Mouse (Mus musculus) gastrocnemius, adult 2 months (tissue): ENCODE data around the gene Map7. TPM values are rescaled to one million over a fixed set of nuclear protein-coding genes. Genes with fewer than 3 reads are reported as not detected.
A peak's percentile ranks its signal among the peaks of the same experiment; 100 is the strongest.

ENCODE experiments used
- DNase-seq: peaks from one replicate; pipeline ENCODE4 v3.0.0; 2022
- H3K27ac ChIP-seq: fragments of 200-600 bp; 2 replicates; pipeline ENCODE4 v1.8.1; 2022; ENCODE audit warnings: mild to moderate bottlenecking
- H3K4me3 ChIP-seq: fragments of 200-600 bp; 2 replicates; pipeline ENCODE4 v1.8.1; 2022; ENCODE audit warnings: mild to moderate bottlenecking, moderate library complexity
- CTCF ChIP-seq: fragments of 200-600 bp; IDR thresholded peaks from 2 replicates; pipeline ENCODE4 v1.8.1; 2022; ENCODE audit warnings: antibody characterized with exemption, mild to moderate bottlenecking, moderate library complexity
- intact Hi-C: fragments of 180-260 bp; cut with DNase I; formaldehyde crosslinking; loops from one replicate; pipeline ENCODE4 v1.15.1; 2025
- total RNA-seq, 2 experiments: library from RNA; stranded (reverse); gene quantifications; 2 replicates each; pipeline ENCODE4 v1.2.3; 2021

Map7 gene
- total RNA-seq, 2 experiments from 2014 or later, result 3.9 to 4.9 TPM

- TF ChIP-seq CTCF, result peak; percentile 95
- peak; percentile 43 for DNase-seq
- intact Hi-C loops, result loop anchor here (2.0 to 5.0 kb wide), 4 partner anchors 52 to 416 kb away; partner anchors contain the start of genes Map3k5 and Pex7
- Histone ChIP-seq H3K27ac (no peak overlapping the region), H3K4me3 (no peak overlapping the region)
Measured at GRCm38 (mm10) chr10:20125226-20125625, 23.0 kb upstream of the Map7 start.

- intact Hi-C loops, result no loop called here
- no peak for TF ChIP-seq CTCF
Measured at GRCm38 (mm10) chr10:20132933-20133652, 15.2 kb upstream of the Map7 start.

GRCm38 (mm10) chr10:20135350-20136058 is 12.8 kb upstream of the Map7 start:
- DNase-seq, result no peak
- no peak for TF ChIP-seq CTCF
- Histone ChIP-seq H3K4me3 (no peak overlapping the region), H3K27ac (no peak overlapping the region)
- intact Hi-C loops, result no loop called here

More at GRCm38 (mm10) chr10:20132933-20133652, 15.2 kb upstream of the Map7 start:
- Histone ChIP-seq H3K27ac (no peak overlapping the region), H3K4me3 (no peak overlapping the region)
- no peak for DNase-seq

- intact Hi-C loops, result no loop called here
- no peak overlapping the region for H3K27ac ChIP-seq
- TF ChIP-seq CTCF, result no peak
- no peak overlapping the region for H3K4me3 ChIP-seq
- DNase-seq, result no peak
Measured at GRCm38 (mm10) chr10:20136505-20136904, 11.8 kb upstream of the Map7 start.

- H3K27ac ChIP-seq, result no peak overlapping the region
- no peak overlapping the region for H3K4me3 ChIP-seq
- intact Hi-C loops, result no loop called here
- TF ChIP-seq CTCF, result no peak
- DNase-seq, result no peak
Measured at GRCm38 (mm10) chr10:20141376-20141775, 6.9 kb upstream of the Map7 start.

GRCm38 (mm10) chr10:20148773-20149120 is 476 bp downstream of the Map7 start:
- H3K27ac ChIP-seq, result peak overlapping the region; percentile 68

GRCm38 (mm10) chr10:20149121-20149834 is 1.0 kb downstream of the Map7 start:
- intact Hi-C loops, result no loop called here
- DNase-seq, result peak; percentile 61
- Histone ChIP-seq H3K4me3 (peak overlapping the region; percentile 95), H3K27ac (peak overlapping the region; percentile 68)
- no peak for TF ChIP-seq CTCF

More at GRCm38 (mm10) chr10:20148773-20149120, 476 bp downstream of the Map7 start:
- peak; percentile 55 for TF ChIP-seq CTCF
- peak; percentile 64 for DNase-seq
- intact Hi-C loops, result no loop called here
- H3K4me3 ChIP-seq, result peak overlapping the region; percentile 95

- no peak for TF ChIP-seq CTCF
- Histone ChIP-seq H3K4me3 (peak overlapping the region; percentile 95), H3K27ac (no peak overlapping the region)
- intact Hi-C loops, result no loop called here
- no peak for DNase-seq
Measured at GRCm38 (mm10) chr10:20149835-20150355, 1.6 kb downstream of the Map7 start.

GRCm38 (mm10) chr10:20152131-20152530 is 3.9 kb downstream of the Map7 start:
- DNase-seq, result no peak
- peak; percentile 44 for TF ChIP-seq CTCF
- Histone ChIP-seq H3K4me3 (no peak overlapping the region), H3K27ac (no peak overlapping the region)
- intact Hi-C loops, result no loop called here

- Histone ChIP-seq H3K27ac (no peak overlapping the region), H3K4me3 (no peak overlapping the region)
- intact Hi-C loops, result no loop called here
- no peak for TF ChIP-seq CTCF
- DNase-seq, result no peak
Measured at GRCm38 (mm10) chr10:20153507-20153906, 5.2 kb downstream of the Map7 start.

- intact Hi-C loops, result no loop called here
- Histone ChIP-seq H3K4me3 (no peak overlapping the region), H3K27ac (no peak overlapping the region)
- TF ChIP-seq CTCF, result no peak
- no peak for DNase-seq
Measured at GRCm38 (mm10) chr10:20155401-20155800, 7.1 kb downstream of the Map7 start.

- intact Hi-C loops, result no loop called here
- DNase-seq, result no peak
- TF ChIP-seq CTCF, result no peak
Measured at GRCm38 (mm10) chr10:20157021-20157726, 8.9 kb downstream of the Map7 start.

More at GRCm38 (mm10) chr10:20157021-20157726, 8.9 kb downstream of the Map7 start:
- no peak overlapping the region for H3K4me3 ChIP-seq
- no peak overlapping the region for H3K27ac ChIP-seq
